Mouse (Mus musculus) stomach, postnatal 0 days (tissue): ENCODE data around the gene Yju2. TPM values are rescaled to one million over a fixed set of nuclear protein-coding genes. Genes with fewer than 3 reads are reported as not detected.
A peak's percentile ranks its signal among the peaks of the same experiment; 100 is the strongest.

Experiments
- ATAC-seq: fragments of 200-750 bp; cut with Nextera tagmentation; 2 replicates; pipeline ENCODE4 v1.8.0; 2017; ENCODE audit not compliant: low FRiP score, low TSS enrichment
- DNase-seq: peaks from one replicate; pipeline ENCODE4 v3.0.0-alpha.2; 2016; ENCODE audit warnings: low spot score
- H3K27ac ChIP-seq: fragments of 300-500 bp; sonication (generic); replicated peaks from 2 replicates; pipeline ENCODE4 v1.5.1; 2014; ENCODE audit warnings: mild to moderate bottlenecking, control low read depth
- H3K27me3 ChIP-seq: fragments of 300-500 bp; sonication (generic); 2 replicates; pipeline ENCODE4 v1.6.1; 2014; ENCODE audit warnings: low read length; ENCODE audit not compliant: control insufficient read depth, insufficient read depth
- H3K36me3 ChIP-seq: fragments of 300-500 bp; sonication (generic); 2 replicates; pipeline ENCODE4 v1.6.1; 2014; ENCODE audit warnings: low read length, mixed read lengths; ENCODE audit not compliant: control insufficient read depth, insufficient read depth
- H3K4me1 ChIP-seq: fragments of 300-500 bp; sonication (generic); replicated peaks from 2 replicates; pipeline ENCODE4 v1.6.1; 2014; ENCODE audit warnings: antibody characterized with exemption; ENCODE audit not compliant: control insufficient read depth, insufficient read depth
- H3K4me2 ChIP-seq: fragments of 300-500 bp; sonication (generic); replicated peaks from 2 replicates; pipeline ENCODE4 v1.6.1; 2014; ENCODE audit warnings: low read depth, mild to moderate bottlenecking, control low read depth, moderate library complexity
- H3K4me3 ChIP-seq: fragments of 300-500 bp; sonication (generic); 2 replicates; pipeline ENCODE4 v1.5.1; 2014; ENCODE audit warnings: low read depth, low read length, control low read depth
- H3K9ac ChIP-seq: fragments of 300-500 bp; sonication (generic); 2 replicates; pipeline ENCODE4 v1.6.1; 2014; ENCODE audit warnings: mild to moderate bottlenecking, low read length, control low read depth, mixed read lengths
- H3K9me3 ChIP-seq: fragments of 300-500 bp; sonication (generic); 2 replicates; pipeline ENCODE4 v1.6.1; 2016; ENCODE audit warnings: low read length; ENCODE audit not compliant: control insufficient read depth
- CTCF ChIP-seq: IDR thresholded peaks from 2 replicates; pipeline ENCODE4 v1.5.1; 2016; ENCODE audit warnings: antibody characterized with exemption, low read depth, mild to moderate bottlenecking, moderate library complexity
- EP300 ChIP-seq: optimal IDR thresholded peaks from 2 replicates; pipeline ENCODE3; 2016; ENCODE audit warnings: antibody characterized with exemption
- WGBS: fragments of 180-500 bp; shearing (Covaris S2); extraction: QIAGEN DNeasy Blood & Tissue Kit; methylation state at CpG from one replicate; pipeline ENCODE4 v1.1.7; 2014; 5-methylcytosine and 5-hydroxymethylcytosine counted together
- polyA plus RNA-seq: library from polyadenylated mRNA; unstranded; fragments of >200 nt; fragmentation: Nextera tagmentation; extraction: Ambion mirVana; gene quantifications from 2 replicates; pipeline ENCODE4 v1.2.1, GENCODE M21; 2015

The Yju2 gene
- polyA plus RNA-seq, 1 experiment from 2014 or later = 12.5 TPM

DNA sequence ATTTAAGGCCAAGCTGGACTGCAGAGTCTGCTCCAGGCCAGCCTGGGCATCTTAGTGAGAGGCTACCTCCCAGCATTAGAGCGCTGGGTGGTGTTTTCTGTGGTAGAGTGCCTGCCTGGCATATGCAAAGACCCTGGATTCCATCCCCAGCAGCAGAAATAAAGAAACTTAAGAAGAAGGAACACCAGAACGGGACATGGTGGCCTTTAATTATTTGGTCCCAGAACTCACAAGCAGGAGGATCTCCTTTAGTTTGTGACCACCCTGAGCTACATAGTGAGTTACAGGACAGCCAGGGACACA lies 364 bp upstream of the Yju2 start:
- Histone ChIP-seq H3K27me3 (no peaks in the 10 kb centered on the region), H3K4me1 (0 out of 2 replicates have a peak, but pooled peaks cover 4% of the 10 kb centered on the region), H3K4me2 (peak overlapping the region; percentile 58), H3K9me3 (no peaks in the 10 kb centered on the region), H3K4me3 (peak overlapping the region; percentile 57), H3K9ac (peak overlapping the region; percentile 55), H3K27ac (peak overlapping the region; percentile 94), H3K36me3 (peaks cover 4% of the 10 kb centered on the region; the same call in 1 of the 2 replicates)
- WGBS = 32% methylated on average over 2 of the region's 2 CpGs
- TF ChIP-seq EP300 (no peak), CTCF (no peak)
- ATAC-seq (no peak), DNase-seq (no peak)

DNA sequence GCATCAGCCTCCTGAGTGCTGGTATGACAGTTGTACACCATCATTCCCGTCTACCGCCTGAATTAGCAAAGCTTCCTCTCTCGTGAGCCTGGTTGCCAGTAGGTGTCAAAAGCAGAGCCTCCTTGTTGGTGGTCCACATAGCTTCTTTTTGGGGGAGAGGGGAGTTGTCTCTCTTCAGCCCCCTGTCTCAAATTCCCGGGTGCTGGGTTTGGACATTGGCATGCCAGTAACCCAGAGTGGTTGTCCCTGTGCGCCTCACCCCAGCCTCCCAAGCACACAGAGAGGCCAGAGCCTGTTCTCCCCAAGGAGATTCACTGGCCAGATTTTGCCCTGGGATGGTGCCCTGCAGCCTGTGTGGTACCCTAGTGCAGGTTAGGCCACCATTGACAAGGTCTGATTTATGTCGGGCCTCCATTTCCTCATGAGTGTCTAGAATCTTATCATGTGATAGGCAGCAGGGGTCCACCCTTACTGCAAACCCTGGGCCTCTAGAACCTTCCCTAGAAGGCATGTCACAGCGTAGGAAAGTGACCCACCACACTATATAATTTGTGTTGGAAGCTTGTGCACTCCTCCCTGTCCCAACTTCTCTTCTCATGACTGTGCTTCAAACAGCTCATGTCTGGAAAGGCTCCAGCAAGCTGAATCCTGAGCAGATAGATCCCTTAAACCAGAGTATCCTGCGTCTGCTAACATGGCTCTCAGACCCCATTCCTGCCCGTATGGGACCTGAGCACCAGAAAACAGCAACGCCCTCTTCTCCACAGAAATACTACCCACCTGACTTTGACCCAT lies 1.2 kb downstream of the Yju2 start:
- no peaks in the 10 kb centered on the region for H3K9me3 ChIP-seq
- H3K36me3 ChIP-seq = peaks cover 6% of the 10 kb centered on the region; the same call in 1 of the 2 replicates
- DNase-seq (no peak), ATAC-seq (no peak)
- 0 out of 2 replicates have a peak, but pooled peaks cover 4% of the 10 kb centered on the region for H3K4me1 ChIP-seq
- peak overlapping the region; percentile 41 for H3K9ac ChIP-seq
- WGBS = 71% methylated on average over 10 of the region's 10 CpGs
- TF ChIP-seq EP300 = no peak
- no peak for TF ChIP-seq CTCF
- peak overlapping the region; percentile 57 for H3K4me3 ChIP-seq
- no peaks in the 10 kb centered on the region for H3K27me3 ChIP-seq
- H3K27ac ChIP-seq = peak overlapping the region; percentile 14; the same call in 1 of the 2 replicates
- H3K4me2 ChIP-seq = peak overlapping the region; percentile 47

DNA sequence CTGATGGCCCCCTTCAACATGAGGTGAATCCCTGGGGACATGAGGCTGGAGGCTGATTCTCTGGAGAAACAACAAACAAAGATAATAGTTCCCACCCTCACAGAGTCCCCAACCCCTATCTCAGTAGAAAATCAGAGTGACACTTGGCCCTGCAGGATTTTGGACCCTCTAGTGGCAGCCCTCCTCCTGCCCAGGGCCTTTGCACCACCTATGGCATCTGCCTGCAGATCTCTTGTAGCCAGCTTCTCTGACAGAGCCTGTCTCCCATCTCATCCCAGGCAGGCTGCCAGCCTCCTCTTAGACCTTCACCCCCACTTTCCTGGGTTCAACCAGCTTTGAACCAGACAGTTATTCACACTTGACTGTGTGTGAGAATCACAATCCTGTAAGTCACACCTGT lies 1.9 kb downstream of the Yju2 start:
- H3K27ac ChIP-seq = no peak overlapping the region
- no peak for ATAC-seq
- 0 out of 2 replicates have a peak, but pooled peaks cover 4% of the 10 kb centered on the region for H3K4me1 ChIP-seq
- no peaks in the 10 kb centered on the region for H3K9me3 ChIP-seq
- no peak overlapping the region for H3K9ac ChIP-seq
- no peak for TF ChIP-seq EP300
- no peak for TF ChIP-seq CTCF
- H3K4me3 ChIP-seq = no peak overlapping the region
- no peaks in the 10 kb centered on the region for H3K27me3 ChIP-seq
- peaks cover 9% of the 10 kb centered on the region; the same call in 1 of the 2 replicates for H3K36me3 ChIP-seq
- DNase-seq = no peak
- no peak overlapping the region for H3K4me2 ChIP-seq

- Histone ChIP-seq H3K9me3 (no peaks in the 10 kb centered on the region), H3K27me3 (no peaks in the 10 kb centered on the region), H3K9ac (no peak overlapping the region), H3K4me3 (no peak overlapping the region), H3K27ac (no peak overlapping the region), H3K4me1 (0 out of 2 replicates have a peak, but pooled peaks cover 4% of the 10 kb centered on the region), H3K4me2 (no peak overlapping the region), H3K36me3 (peaks cover 13% of the 10 kb centered on the region)
- WGBS = 94% methylated on average over 7 of the region's 7 CpGs
- DNase-seq (no peak), ATAC-seq (no peak)
- no peak for TF ChIP-seq CTCF
- no peak for TF ChIP-seq EP300
These were observed 2.7 kb downstream of the Yju2 start for GRCm38 (mm10) chr17:55961631-55962030.

DNA sequence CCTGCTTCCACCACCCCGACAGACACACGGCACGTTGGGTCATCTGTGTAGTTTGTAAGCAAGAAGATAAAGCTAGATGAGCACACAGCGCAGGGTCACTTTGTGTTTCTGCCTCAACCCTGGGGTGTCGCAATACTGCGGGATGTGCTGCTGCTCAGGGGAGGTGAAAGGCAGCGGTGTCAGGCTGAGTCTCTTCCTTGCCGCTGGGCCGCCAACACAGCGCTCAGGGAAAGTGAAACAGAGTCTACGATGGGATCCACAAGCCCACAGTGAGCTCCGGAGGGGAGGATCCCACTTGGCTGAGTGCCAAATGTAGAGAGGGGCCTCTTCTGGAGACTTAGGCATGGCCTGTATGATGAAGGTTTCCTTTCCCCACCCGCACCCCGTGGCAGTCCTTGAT lies 4.3 kb downstream of the Yju2 start:
- TF ChIP-seq CTCF = no peak
- no peak for TF ChIP-seq EP300
- Histone ChIP-seq H3K27ac (no peak overlapping the region), H3K4me2 (no peak overlapping the region), H3K9ac (no peak overlapping the region), H3K36me3 (peaks cover 22% of the 10 kb centered on the region), H3K9me3 (no peaks in the 10 kb centered on the region), H3K4me3 (no peak overlapping the region), H3K27me3 (no peaks in the 10 kb centered on the region), H3K4me1 (0 out of 2 replicates have a peak, but pooled peaks cover 4% of the 10 kb centered on the region)
- ATAC-seq (no peak), DNase-seq (peak; percentile 16)
- 67% methylated on average over 14 of the region's 14 CpGs for WGBS

- Histone ChIP-seq H3K4me3 (no peak overlapping the region), H3K36me3 (peaks cover 22% of the 10 kb centered on the region), H3K27me3 (no peaks in the 10 kb centered on the region), H3K4me1 (0 out of 2 replicates have a peak, but pooled peaks cover 2% of the 10 kb centered on the region), H3K9ac (no peak overlapping the region), H3K9me3 (no peaks in the 10 kb centered on the region), H3K4me2 (no peak overlapping the region), H3K27ac (no peak overlapping the region)
- DNase-seq (no peak), ATAC-seq (no peak)
- no peak for TF ChIP-seq EP300
- no peak for TF ChIP-seq CTCF
- 90% methylated on average over 10 of the region's 10 CpGs for WGBS
These were observed 5.6 kb downstream of the Yju2 start for GRCm38 (mm10) chr17:55964496-55964895.
